Mouse (Mus musculus) hindbrain, embryonic 15.5 days (tissue): ENCODE data around the gene Bmp2k. TPM values are rescaled to one million over a fixed set of nuclear protein-coding genes. Genes with fewer than 3 reads are reported as not detected.

ENCODE experiments used
- ATAC-seq: fragments of 200-750 bp; cut with Nextera tagmentation; 2 replicates; pipeline ENCODE4 v1.8.0; 2017; ENCODE audit warnings: low read depth, moderate number of reproducible peaks, moderate TSS enrichment; ENCODE audit not compliant: low FRiP score
- H3K27ac ChIP-seq: fragments of 300-500 bp; sonication (generic); replicated peaks from 2 replicates; pipeline ENCODE4 v1.5.1; 2015; ENCODE audit warnings: mild to moderate bottlenecking, inconsistent platforms
- H3K27me3 ChIP-seq: fragments of 300-500 bp; sonication (generic); 2 replicates; pipeline ENCODE4 v1.6.1; 2015; ENCODE audit warnings: control low read depth, inconsistent platforms
- H3K36me3 ChIP-seq: fragments of 300-500 bp; sonication (generic); 2 replicates; pipeline ENCODE4 v1.6.1; 2015; ENCODE audit warnings: control low read depth, inconsistent platforms
- H3K4me1 ChIP-seq: fragments of 300-500 bp; sonication (generic); replicated peaks from 2 replicates; pipeline ENCODE4 v1.6.1; 2015; ENCODE audit warnings: control low read depth, inconsistent platforms
- H3K4me2 ChIP-seq: fragments of 300-500 bp; sonication (generic); 2 replicates; pipeline ENCODE4 v1.6.1; 2015; ENCODE audit warnings: moderate library complexity, mild to moderate bottlenecking, inconsistent platforms
- H3K4me3 ChIP-seq: fragments of 300-500 bp; sonication (generic); 2 replicates; pipeline ENCODE4 v1.5.1; 2015; ENCODE audit warnings: mild to moderate bottlenecking, inconsistent platforms
- H3K9ac ChIP-seq: fragments of 300-500 bp; sonication (generic); 2 replicates; pipeline ENCODE4 v1.6.1; 2015; ENCODE audit warnings: inconsistent platforms
- H3K9me3 ChIP-seq: fragments of 300-500 bp; sonication (generic); 2 replicates; pipeline ENCODE4 v1.6.1; 2016; ENCODE audit warnings: control low read depth, inconsistent platforms
- WGBS: fragments of 180-500 bp; shearing (Covaris S2); methylation state at CpG from one replicate; pipeline ENCODE4 v1.1.7; 2015; 5-methylcytosine and 5-hydroxymethylcytosine counted together
- polyA plus RNA-seq: library from polyadenylated mRNA; unstranded; fragments of >200 nt; fragmentation: Nextera tagmentation; extraction: Ambion mirVana; gene quantifications from 2 replicates; pipeline ENCODE4 v1.2.1, GENCODE M21; 2015

Gene Bmp2k
- polyA plus RNA-seq, 1 experiment from 2014 or later, result 9.9 TPM

DNA sequence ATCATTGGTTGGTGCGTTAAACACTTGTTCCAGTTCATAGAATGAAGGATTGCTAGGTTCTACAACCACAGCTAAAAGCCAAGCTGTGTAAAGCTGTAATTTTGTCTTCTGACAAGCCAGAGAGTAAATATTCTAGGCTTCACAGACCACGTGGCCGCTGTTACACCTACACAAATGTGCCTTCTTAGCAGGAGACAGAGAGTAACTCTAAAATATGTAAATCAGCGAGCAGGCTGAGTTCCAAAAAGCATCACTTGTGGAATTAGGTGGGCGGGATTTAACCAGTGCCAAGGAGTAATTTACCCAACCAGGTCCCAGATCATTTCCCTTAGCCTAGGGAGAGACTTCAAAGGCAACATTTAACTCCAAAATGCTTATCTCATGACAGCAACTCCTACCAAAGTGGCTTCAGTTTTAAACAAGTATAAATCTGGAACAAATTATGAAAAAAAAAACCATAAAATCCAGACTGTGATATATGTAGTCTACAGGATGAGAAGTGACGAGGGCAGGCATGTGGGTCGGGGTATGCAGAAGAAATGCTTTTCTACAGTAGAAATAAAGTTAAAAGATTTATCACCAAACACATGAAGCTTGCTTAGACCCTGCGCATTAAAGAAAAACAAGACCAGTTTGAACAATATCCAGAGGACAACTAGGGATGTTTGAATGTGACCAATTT, 35.1 kb upstream of the Bmp2k start:
- Histone ChIP-seq H3K27me3 (no peaks in the 10 kb centered on the region), H3K9me3 (no peaks in the 10 kb centered on the region), H3K4me2 (no peak overlapping the region), H3K27ac (no peak overlapping the region), H3K9ac (no peak overlapping the region), H3K4me1 (peaks cover 9% of the 10 kb centered on the region), H3K36me3 (no peaks in the 10 kb centered on the region), H3K4me3 (no peak overlapping the region)
- 74% methylated on average over 8 of the region's 8 CpGs for WGBS
- no peak for ATAC-seq

DNA sequence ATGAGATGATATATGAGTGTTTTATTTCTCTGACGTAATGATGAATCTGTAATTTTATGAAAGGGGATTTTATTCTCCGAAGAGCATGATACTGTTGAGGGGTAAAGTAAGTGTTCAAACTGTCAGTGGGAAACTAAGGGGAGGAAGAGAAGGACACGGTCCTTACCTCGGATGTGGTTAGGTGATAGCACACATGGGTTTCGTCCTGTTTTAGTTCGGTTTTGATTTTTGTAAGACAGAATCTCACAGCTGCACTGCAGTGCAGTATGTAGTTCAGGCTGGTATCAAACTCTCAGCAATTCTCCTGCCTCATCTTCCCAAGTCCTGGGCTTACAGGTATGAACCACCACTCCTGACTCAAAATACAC, 34.6 kb upstream of the Bmp2k start:
- Histone ChIP-seq H3K9me3 (no peaks in the 10 kb centered on the region), H3K36me3 (no peaks in the 10 kb centered on the region), H3K27ac (no peak overlapping the region), H3K4me1 (peaks cover 9% of the 10 kb centered on the region), H3K4me2 (no peak overlapping the region), H3K27me3 (no peaks in the 10 kb centered on the region), H3K9ac (no peak overlapping the region), H3K4me3 (no peak overlapping the region)
- no peak for ATAC-seq
- WGBS, result 94% methylated on average over 6 of the region's 6 CpGs

DNA sequence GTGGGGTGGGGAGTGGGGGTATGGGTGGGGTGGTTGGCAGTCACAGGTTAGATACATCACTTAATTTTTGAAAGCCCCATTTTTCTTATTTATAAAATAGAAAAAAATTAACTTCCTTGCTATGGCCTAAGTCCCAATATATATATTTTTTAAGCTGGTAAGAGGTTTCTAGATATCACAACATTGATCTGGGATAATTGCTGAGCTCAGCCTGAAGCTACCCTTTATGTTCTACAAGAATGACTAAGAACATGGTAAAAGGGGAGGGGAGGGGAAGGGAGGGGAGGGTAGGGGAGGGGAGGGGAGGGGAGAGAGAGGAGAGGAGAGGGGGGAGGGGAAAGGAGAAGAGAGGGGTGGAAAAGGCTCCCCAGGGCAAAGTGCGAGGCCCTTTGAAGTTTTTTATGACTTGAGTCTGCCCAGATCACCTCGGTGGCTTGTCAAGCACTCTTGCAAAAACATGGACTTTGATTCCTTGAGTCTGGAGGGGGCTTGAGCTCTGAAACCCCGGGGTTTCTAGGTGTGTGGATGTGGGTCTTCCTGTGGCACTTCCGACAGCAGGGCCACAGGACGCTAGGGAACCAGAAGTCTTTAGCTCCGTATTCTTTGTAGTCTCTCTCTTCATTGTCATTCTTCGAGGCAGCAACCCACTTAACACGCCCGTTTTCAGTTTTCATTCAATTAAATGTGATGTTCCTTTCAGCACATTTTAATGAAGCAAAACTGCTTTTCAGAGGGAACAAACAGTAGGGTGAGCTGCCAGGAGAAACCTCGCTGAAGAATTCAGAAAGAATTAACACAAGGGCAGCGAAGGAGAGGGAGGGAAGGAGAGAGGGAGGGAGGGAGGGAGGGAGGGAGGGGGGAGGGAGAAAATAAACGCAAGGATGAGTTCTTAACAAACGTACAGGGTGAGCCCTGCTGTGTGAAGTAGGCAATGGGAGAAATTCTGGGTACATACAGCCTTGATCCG, 33.1 kb upstream of the Bmp2k start:
- no peak overlapping the region for H3K4me3 ChIP-seq
- H3K27me3 ChIP-seq, result no peaks in the 10 kb centered on the region
- 2% methylated on average over 14 of the region's 14 CpGs for WGBS
- H3K4me2 ChIP-seq, result peak overlapping the region; percentile 48
- H3K4me1 ChIP-seq, result peaks cover 9% of the 10 kb centered on the region
- no peaks in the 10 kb centered on the region for H3K9me3 ChIP-seq
- H3K36me3 ChIP-seq, result no peaks in the 10 kb centered on the region
- 0 out of 2 replicates have a peak overlapping the region, but pooled peaks have one; percentile 10 for H3K27ac ChIP-seq
- 0 out of 2 replicates have a peak, but pooled peaks have one; percentile 23 for ATAC-seq
- no peak overlapping the region for H3K9ac ChIP-seq

DNA sequence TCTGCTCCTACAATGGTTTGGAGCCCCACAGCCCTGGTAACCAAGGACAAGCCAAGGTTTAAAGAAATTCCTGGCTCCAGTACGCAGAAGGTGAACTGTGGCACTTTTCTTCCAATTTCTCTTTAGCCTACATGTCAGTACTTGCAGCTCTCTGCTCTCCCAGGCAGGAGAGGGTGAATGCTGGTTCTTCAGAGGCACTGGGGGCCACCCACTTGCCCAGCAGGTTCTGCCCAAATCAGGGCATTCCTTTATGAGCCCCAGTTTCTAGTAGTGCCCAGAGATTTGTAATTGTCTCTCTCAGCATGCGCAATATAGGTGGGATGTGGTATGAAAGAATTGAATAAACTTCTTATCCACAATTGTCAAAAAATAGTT, 32.5 kb upstream of the Bmp2k start:
- WGBS, result 53% methylated on average over 2 of the region's 2 CpGs
- Histone ChIP-seq H3K9me3 (no peaks in the 10 kb centered on the region), H3K4me2 (peak overlapping the region; percentile 48), H3K27me3 (no peaks in the 10 kb centered on the region), H3K36me3 (no peaks in the 10 kb centered on the region), H3K27ac (no peak overlapping the region), H3K4me3 (no peak overlapping the region), H3K4me1 (peaks cover 9% of the 10 kb centered on the region), H3K9ac (no peak overlapping the region)
- ATAC-seq, result 0 out of 2 replicates have a peak, but pooled peaks have one; percentile 19

DNA sequence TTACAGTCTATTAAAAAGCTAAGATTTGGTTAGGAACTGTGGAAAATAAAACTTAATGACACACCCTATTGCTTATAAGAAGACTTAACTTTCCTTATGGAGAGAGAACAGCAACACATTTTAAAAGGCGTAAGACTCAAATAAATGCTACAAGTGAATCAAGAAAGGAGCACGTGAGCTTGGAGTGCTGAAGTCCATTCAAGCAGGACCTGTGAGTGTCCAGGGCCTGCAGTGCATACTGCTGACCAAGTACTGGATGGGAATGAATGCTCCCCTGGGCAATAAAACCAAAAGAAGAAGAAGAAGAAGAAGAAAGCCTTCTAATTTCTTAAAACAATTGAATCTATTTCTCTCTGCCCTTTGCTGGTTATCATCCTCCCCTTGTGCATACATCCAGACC, 32.0 kb upstream of the Bmp2k start:
- no peaks in the 10 kb centered on the region for H3K27me3 ChIP-seq
- no peaks in the 10 kb centered on the region for H3K9me3 ChIP-seq
- no peaks in the 10 kb centered on the region for H3K36me3 ChIP-seq
- no peak overlapping the region for H3K4me3 ChIP-seq
- H3K27ac ChIP-seq, result no peak overlapping the region
- no peak overlapping the region for H3K4me2 ChIP-seq
- 70% methylated on average over 2 of the region's 2 CpGs for WGBS
- peaks cover 9% of the 10 kb centered on the region for H3K4me1 ChIP-seq
- no peak overlapping the region for H3K9ac ChIP-seq
- no peak for ATAC-seq

DNA sequence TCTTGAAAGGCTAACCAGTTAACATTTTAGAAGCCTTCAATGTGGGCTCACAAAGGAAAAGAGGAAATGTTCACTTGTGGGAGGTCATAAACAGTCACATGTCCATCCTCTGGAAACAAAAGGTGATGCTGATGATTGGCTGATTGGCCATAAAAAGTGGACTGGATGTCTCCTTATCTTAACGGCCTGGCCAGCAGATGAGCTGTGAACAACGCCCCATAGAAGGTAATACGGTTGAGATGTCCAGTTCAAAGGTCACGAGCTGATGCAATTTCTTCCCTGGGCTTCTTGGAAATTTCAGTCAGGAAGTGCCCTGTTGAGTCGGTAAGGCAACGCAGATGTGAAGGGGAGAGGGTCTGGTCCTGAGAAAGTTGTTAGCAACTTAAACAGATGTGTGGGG, 28.9 kb upstream of the Bmp2k start:
- WGBS, result 26% methylated on average over 6 of the region's 6 CpGs
- no peak for ATAC-seq
- no peaks in the 10 kb centered on the region for H3K36me3 ChIP-seq
- no peak overlapping the region for H3K4me2 ChIP-seq
- H3K27me3 ChIP-seq, result no peaks in the 10 kb centered on the region
- H3K4me3 ChIP-seq, result no peak overlapping the region
- no peaks in the 10 kb centered on the region for H3K9me3 ChIP-seq
- peaks cover 9% of the 10 kb centered on the region for H3K4me1 ChIP-seq
- H3K9ac ChIP-seq, result no peak overlapping the region
- no peak overlapping the region for H3K27ac ChIP-seq

DNA sequence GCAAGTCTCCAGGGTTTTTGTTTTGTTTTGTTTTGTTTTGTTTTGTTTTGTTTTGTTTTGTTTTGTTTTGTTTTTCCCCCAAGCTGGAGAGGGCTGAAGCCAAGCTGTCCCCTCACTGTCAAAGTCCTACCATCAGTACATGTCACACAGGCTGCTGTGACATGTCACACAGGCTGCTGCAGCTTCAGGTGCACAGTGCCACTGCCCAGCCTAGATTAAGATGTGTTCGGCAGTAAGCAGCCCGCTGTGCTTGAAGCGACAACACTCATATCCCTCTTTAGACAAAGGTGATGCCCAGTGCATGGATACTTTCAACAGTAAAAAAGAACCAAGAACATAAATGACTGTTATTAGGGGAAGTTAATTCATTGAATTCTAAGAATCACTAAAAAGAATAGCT, 28.5 kb upstream of the Bmp2k start:
- H3K4me3 ChIP-seq, result no peak overlapping the region
- H3K4me1 ChIP-seq, result peaks cover 9% of the 10 kb centered on the region
- no peak overlapping the region for H3K9ac ChIP-seq
- H3K27ac ChIP-seq, result no peak overlapping the region
- H3K27me3 ChIP-seq, result no peaks in the 10 kb centered on the region
- WGBS, result 60% methylated on average over 3 of the region's 3 CpGs
- no peak overlapping the region for H3K4me2 ChIP-seq
- H3K36me3 ChIP-seq, result no peaks in the 10 kb centered on the region
- ATAC-seq, result no peak
- no peaks in the 10 kb centered on the region for H3K9me3 ChIP-seq

DNA sequence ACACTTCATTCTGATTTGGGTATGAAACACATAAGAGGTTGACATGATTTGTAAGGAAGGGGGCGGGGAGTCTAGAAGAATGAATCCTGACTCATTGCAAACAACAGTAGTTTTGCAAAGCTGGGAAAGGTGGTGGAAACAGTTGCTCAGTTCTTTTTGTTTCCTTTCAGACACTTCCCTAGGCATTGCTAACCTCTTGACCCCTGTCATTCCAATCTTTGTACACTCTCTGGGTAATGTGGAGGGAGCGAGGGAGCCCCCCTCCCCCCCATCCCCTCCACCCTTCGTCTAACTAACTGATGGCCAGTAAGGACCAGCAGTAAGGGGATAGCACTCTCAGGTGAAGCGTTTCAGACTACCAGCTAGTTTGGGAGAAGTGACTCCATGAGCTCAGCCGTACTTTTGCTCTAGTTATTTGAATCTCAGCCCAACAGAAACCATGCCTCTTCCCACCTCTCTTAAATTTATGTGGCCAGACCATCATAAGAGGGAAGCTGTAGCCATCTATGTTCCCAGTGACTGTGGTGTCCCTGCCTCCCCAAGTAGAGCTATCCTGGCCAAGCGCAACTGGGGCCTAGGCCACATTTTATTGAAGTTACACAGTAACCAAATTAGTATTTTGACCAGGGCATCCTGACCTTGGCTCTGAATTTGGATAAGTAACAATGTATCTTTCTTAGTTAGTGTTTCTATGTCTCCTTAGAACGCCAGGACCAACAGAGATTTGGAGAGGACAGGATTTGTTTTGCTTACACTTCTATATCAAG, 27.6 kb upstream of the Bmp2k start:
- H3K9me3 ChIP-seq, result no peaks in the 10 kb centered on the region
- H3K4me2 ChIP-seq, result no peak overlapping the region
- no peaks in the 10 kb centered on the region for H3K36me3 ChIP-seq
- H3K4me3 ChIP-seq, result no peak overlapping the region
- no peak for ATAC-seq
- peaks cover 2% of the 10 kb centered on the region for H3K4me1 ChIP-seq
- H3K9ac ChIP-seq, result no peak overlapping the region
- H3K27ac ChIP-seq, result no peak overlapping the region
- WGBS, result 52% methylated on average over 7 of the region's 7 CpGs
- no peaks in the 10 kb centered on the region for H3K27me3 ChIP-seq

DNA sequence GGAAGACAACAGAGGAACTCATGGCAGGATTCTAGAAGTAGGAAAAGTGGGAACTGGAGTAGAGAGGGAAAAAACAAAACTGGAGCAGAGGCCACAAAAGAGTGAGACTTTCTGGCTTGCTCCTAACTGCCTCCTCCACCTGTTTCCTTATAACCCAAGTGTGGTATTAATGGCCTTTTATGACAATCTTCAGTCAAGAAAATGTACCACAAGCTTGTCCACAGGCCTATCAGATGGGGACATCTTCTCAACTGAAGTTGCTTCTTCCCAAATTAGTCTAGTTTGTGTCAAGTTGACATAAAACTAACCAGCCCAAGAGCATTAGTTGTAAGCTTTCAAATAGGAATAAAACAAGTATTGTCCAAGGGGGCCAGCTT, 27.0 kb upstream of the Bmp2k start:
- Histone ChIP-seq H3K36me3 (no peaks in the 10 kb centered on the region), H3K4me2 (no peak overlapping the region), H3K27ac (no peak overlapping the region), H3K9me3 (no peaks in the 10 kb centered on the region), H3K27me3 (no peaks in the 10 kb centered on the region), H3K4me3 (no peak overlapping the region), H3K9ac (no peak overlapping the region), H3K4me1 (no peaks in the 10 kb centered on the region)
- no peak for ATAC-seq

DNA sequence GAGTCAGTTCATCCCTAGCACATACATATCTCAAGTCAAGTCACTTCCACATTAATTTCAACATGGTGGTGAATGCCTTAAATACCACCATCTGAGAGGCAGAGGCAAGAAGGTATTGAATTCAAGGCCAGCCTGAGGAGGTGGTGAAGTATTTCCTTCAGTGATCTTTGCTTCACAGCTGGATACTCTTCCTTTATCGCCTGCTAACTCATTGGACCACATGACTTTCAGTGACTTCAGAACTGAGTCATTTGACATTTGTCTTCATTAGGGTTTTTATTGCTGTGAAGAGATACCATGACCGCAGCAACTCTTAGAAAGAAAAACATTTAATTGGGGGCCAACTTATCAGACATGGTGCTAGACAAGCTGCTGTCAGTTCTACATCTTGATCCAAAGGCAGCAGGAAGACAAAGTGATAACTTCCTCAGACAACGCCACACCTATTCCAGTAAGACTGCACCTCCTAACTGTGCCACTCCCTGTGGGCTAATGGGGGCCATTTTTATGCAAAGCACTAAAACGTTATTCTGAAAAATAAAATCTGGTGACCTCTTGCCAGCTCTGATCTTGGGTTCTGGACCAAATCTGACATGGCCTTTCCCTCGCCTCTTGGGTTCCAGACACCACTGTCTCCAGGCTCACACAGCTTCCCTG, 24.9 kb upstream of the Bmp2k start:
- H3K9me3 ChIP-seq, result no peaks in the 10 kb centered on the region
- no peak overlapping the region for H3K4me2 ChIP-seq
- no peak overlapping the region for H3K4me3 ChIP-seq
- H3K27me3 ChIP-seq, result no peaks in the 10 kb centered on the region
- no peaks in the 10 kb centered on the region for H3K36me3 ChIP-seq
- WGBS, result 88% methylated on average over 5 of the region's 5 CpGs
- ATAC-seq, result no peak
- H3K4me1 ChIP-seq, result no peaks in the 10 kb centered on the region
- no peak overlapping the region for H3K9ac ChIP-seq
- H3K27ac ChIP-seq, result no peak overlapping the region

DNA sequence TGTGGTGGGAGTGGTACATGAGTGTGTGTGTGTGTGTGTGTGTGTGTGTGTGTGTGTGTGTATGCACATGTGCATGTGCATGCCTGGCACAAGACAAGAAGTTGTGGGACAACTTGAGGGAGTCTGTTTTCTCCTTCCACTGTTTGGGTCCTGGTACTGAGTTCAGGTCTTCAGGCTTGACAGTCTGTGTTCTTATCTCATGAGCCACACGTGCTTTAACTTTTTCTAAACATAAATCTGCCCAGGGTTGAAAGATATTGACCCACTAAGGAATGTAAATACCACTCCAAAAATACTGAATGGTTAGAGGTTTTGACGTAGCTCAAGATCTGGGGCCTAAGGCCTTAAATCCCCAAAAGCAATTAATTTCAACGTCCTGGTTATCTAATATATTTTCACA, 23.8 kb upstream of the Bmp2k start:
- Histone ChIP-seq H3K4me3 (no peak overlapping the region), H3K9me3 (no peaks in the 10 kb centered on the region), H3K36me3 (no peaks in the 10 kb centered on the region), H3K4me2 (no peak overlapping the region), H3K27me3 (no peaks in the 10 kb centered on the region), H3K27ac (no peak overlapping the region), H3K9ac (no peak overlapping the region), H3K4me1 (no peaks in the 10 kb centered on the region)
- WGBS, result 84% methylated on average over 3 of the region's 3 CpGs
- ATAC-seq, result no peak
